Mouse (Mus musculus) thymus, adult 2 months (tissue): Measurements from ENCODE around the gene Rabl6.

ENCODE experiments used
- CTCF ChIP-seq: fragments of 200-500 bp; IDR thresholded peaks from 2 replicates; pipeline ENCODE4 v1.5.1; 2012; ENCODE audit warnings: mild to moderate bottlenecking, control low read depth, low read length, moderate library complexity, borderline replicate concordance; ENCODE audit not compliant: control insufficient read depth, poor library complexity, insufficient read depth; ENCODE audit errors: extremely low read depth
- POLR2A ChIP-seq: fragments of 200-500 bp; IDR thresholded peaks from 2 replicates; pipeline ENCODE4 v1.6.1; 2012; ENCODE audit warnings: mild to moderate bottlenecking, low read length, control low read depth, moderate library complexity; ENCODE audit not compliant: control insufficient read depth, poor library complexity, insufficient read depth; ENCODE audit errors: extremely low read depth

- TF ChIP-seq CTCF = no peak
- TF ChIP-seq POLR2A = no peak
Observed at GRCm38 (mm10) chr2:25583571-25583970, 24.8 kb downstream of the Rabl6 start.
